Comparison of ENCODE assay signal across 8 mouse cellular contexts in genomic region chr5:149678100-149678989, GRCm38 (mm10). TPM values are rescaled to one million over a fixed set of nuclear protein-coding genes. Genes with fewer than 3 reads are reported as not detected.
A peak's percentile ranks its signal among the peaks of the same experiment; 100 is the strongest.
DNase-seq lines count a peak whose midpoint lies in the region; ATAC-seq and TF ChIP-seq lines count a peak whose summit lies in the region.

Gene B3glct (plus strand): TSS chr5:149678230.

- peak within 1 kb of the TSS; percentile 69 for H3K4me3 ChIP-seq in bone marrow macrophage, adult 2 months (ENCODE audit: insufficient read depth, low read length)
- peak within 1 kb of the TSS; percentile 57 for H3K4me3 ChIP-seq in embryonic fibroblast, embryonic 13.5 days (ENCODE audit: insufficient read depth, low read length)
- peak within 1 kb of the TSS; percentile 80 for H3K4me3 ChIP-seq in kidney, embryonic 14.5 days (ENCODE audit: low read length)
- H3K4me3 ChIP-seq in limb, embryonic 15.5 days: peak within 1 kb of the TSS; percentile 74
- peak within 1 kb of the TSS; percentile 73 for H3K4me3 ChIP-seq in midbrain, postnatal 0 days (ENCODE audit: low read depth, low read length)

- H3K36me3 ChIP-seq in kidney, embryonic 14.5 days (ENCODE audit: control insufficient read depth, insufficient read depth, low read length): no peaks in the 10 kb centered on the region
- no peaks in the 10 kb centered on the region for H3K36me3 ChIP-seq in limb, embryonic 15.5 days
- no peaks in the 10 kb centered on the region for H3K36me3 ChIP-seq in midbrain, postnatal 0 days (ENCODE audit: insufficient read depth, low read length)

- no peaks in the 10 kb centered on the region for H3K9me3 ChIP-seq in kidney, embryonic 14.5 days (ENCODE audit: control insufficient read depth, low read length)
- H3K9me3 ChIP-seq in limb, embryonic 15.5 days: no peaks in the 10 kb centered on the region
- no peaks in the 10 kb centered on the region for H3K9me3 ChIP-seq in midbrain, postnatal 0 days (ENCODE audit: low read length)

- H3K27me3 ChIP-seq in kidney, embryonic 14.5 days (ENCODE audit: control insufficient read depth, insufficient read depth, low read length): no peaks in the 10 kb centered on the region
- no peaks in the 10 kb centered on the region for H3K27me3 ChIP-seq in limb, embryonic 15.5 days
- no peaks in the 10 kb centered on the region for H3K27me3 ChIP-seq in midbrain, postnatal 0 days (ENCODE audit: insufficient read depth, low read length)

- peak; percentile 73 for DNase-seq in 416B (ENCODE audit: low read depth)
- DNase-seq in heart, adult 9 months (ENCODE audit: low spot score in 2 of 2): peak; percentile 75 to 84
- peak; percentile 72 for DNase-seq in midbrain, postnatal 0 days (ENCODE audit: low spot score)
- peak; percentile 93 to 94 for DNase-seq in spleen, postnatal 10 days (ENCODE audit: low spot score in 2 of 2)

- H3K9ac ChIP-seq in kidney, embryonic 14.5 days (ENCODE audit: low read depth, low read length): peak within 1 kb of the TSS; percentile 91
- H3K9ac ChIP-seq in limb, embryonic 15.5 days: peak within 1 kb of the TSS; percentile 76
- H3K9ac ChIP-seq in midbrain, postnatal 0 days (replicated peaks; ENCODE audit: low read length, poor library complexity, severe bottlenecking): peak within 1 kb of the TSS; percentile 62

- H3K4me1 ChIP-seq in bone marrow macrophage, adult 2 months (ENCODE audit: control insufficient read depth, insufficient read depth, low read length): peaks cover 2% of the 10 kb centered on the region; the same call in 1 of the 2 replicates
- peaks cover 4% of the 10 kb centered on the region; the same call in 1 of the 2 replicates for H3K4me1 ChIP-seq in embryonic fibroblast, embryonic 13.5 days (ENCODE audit: control insufficient read depth, insufficient read depth, low read length)
- H3K4me1 ChIP-seq in kidney, embryonic 14.5 days (ENCODE audit: control insufficient read depth, insufficient read depth, low read length): peaks cover 9% of the 10 kb centered on the region; the same call in 1 of the 2 replicates
- peaks cover 13% of the 10 kb centered on the region for H3K4me1 ChIP-seq in limb, embryonic 15.5 days
- H3K4me1 ChIP-seq in midbrain, postnatal 0 days (ENCODE audit: insufficient read depth, low read length): 0 out of 2 replicates have a peak, but pooled peaks cover 3% of the 10 kb centered on the region

- WGBS in kidney, embryonic 14.5 days: 1% methylated on average over 52 of the region's 106 CpGs
- under 1% methylated on average over 93 of the region's 106 CpGs for WGBS in limb, embryonic 15.5 days
- 0% methylated on average over 78 of the region's 106 CpGs for WGBS in midbrain, postnatal 0 days

- peak; percentile 95 for ATAC-seq in kidney, embryonic 14.5 days (ENCODE audit: low FRiP score, low TSS enrichment)
- peak; percentile 91 for ATAC-seq in limb, embryonic 15.5 days (ENCODE audit: insufficient number of reproducible peaks, low FRiP score, low TSS enrichment, low read depth)
- ATAC-seq in midbrain, postnatal 0 days (ENCODE audit: low FRiP score): peak; percentile 91

- peak within 1 kb of the TSS; percentile 36 for H3K27ac ChIP-seq in bone marrow macrophage, adult 2 months (ENCODE audit: insufficient read depth, low read depth, low read length)
- H3K27ac ChIP-seq in embryonic fibroblast, embryonic 13.5 days (ENCODE audit: insufficient read depth, low read length): peak within 1 kb of the TSS; percentile 96
- H3K27ac ChIP-seq in kidney, embryonic 14.5 days (ENCODE audit: low read depth, low read length): peak within 1 kb of the TSS; percentile 78; the same call in 1 of the 2 replicates
- peak within 1 kb of the TSS; percentile 92 for H3K27ac ChIP-seq in limb, embryonic 15.5 days
- 0 out of 2 replicates have a peak within 1 kb of the TSS, but pooled peaks have one; percentile 62 for H3K27ac ChIP-seq in midbrain, postnatal 0 days (ENCODE audit: low read depth, low read length)

- TF ChIP-seq CTCF in bone marrow macrophage, adult 2 months (IDR thresholded peaks at IDR 0.05; ENCODE audit: low read depth, low read length): peak; percentile 61
- peak; percentile 62 for TF ChIP-seq CTCF in embryonic fibroblast, embryonic 13.5 days (IDR thresholded peaks at IDR 0.05; ENCODE audit: borderline replicate concordance, insufficient read depth, low read length)
- peak; percentile 81 for TF ChIP-seq CTCF in midbrain, postnatal 0 days (IDR thresholded peaks at IDR 0.05)

- no peak for TF ChIP-seq POLR2A in bone marrow macrophage, adult 2 months (IDR thresholded peaks at IDR 0.05; ENCODE audit: borderline replicate concordance, low read depth, low read length)
- peak; percentile 27; the same call in 1 of the 2 replicates for TF ChIP-seq POLR2A in embryonic fibroblast, embryonic 13.5 days (IDR thresholded peaks at IDR 0.05; ENCODE audit: low read depth, low read length)

- peak within 1 kb of the TSS; percentile 97 for H3K4me2 ChIP-seq in kidney, embryonic 14.5 days (replicated peaks; ENCODE audit: low read depth, low read length)
- H3K4me2 ChIP-seq in limb, embryonic 15.5 days: peak within 1 kb of the TSS; percentile 96
- H3K4me2 ChIP-seq in midbrain, postnatal 0 days (ENCODE audit: low read depth, low read length, poor library complexity, severe bottlenecking): peak within 1 kb of the TSS; percentile 93

RNA-seq across cellular contexts. Expression of gene B3glct, which starts in this region (rescaled TPM):
- polyA plus RNA-seq in bone marrow macrophage, adult 2 months (2012; ENCODE audit: insufficient read depth, insufficient read length, missing spikeins): 12.2 and 12.7 TPM in 2 replicates
- 21.0 and 28.9 TPM in 2 replicates for polyA plus RNA-seq in embryonic fibroblast, embryonic 13.5 days (2011; ENCODE audit: insufficient read length, low read depth, missing spikeins)
- polyA plus RNA-seq in kidney, embryonic 14.5 days (2014; fragmentation: Nextera tagmentation; extraction: Ambion mirVana): 17.7 and 21.9 TPM in 2 replicates
- polyA plus RNA-seq in limb, embryonic 15.5 days (2015; fragmentation: Nextera tagmentation; extraction: Ambion mirVana): 13.6 and 14.4 TPM in 2 replicates
- 25.6 and 32.2 TPM in 2 replicates for total RNA-seq in midbrain, postnatal 0 days (2014; rRNA removed)
- 18.1 TPM in 2 replicates for polyA plus RNA-seq in midbrain, postnatal 0 days (2015; fragmentation: Nextera tagmentation; extraction: Ambion mirVana)

Comparison
In these comparisons a context has a peak if more than half of its experiments do, and no peak if none do; other contexts are left out.
1. Peak in every context shown above with its lines: DNase-seq, ATAC-seq, H3K4me3 ChIP-seq and H3K27ac ChIP-seq.
2. H3K27ac ChIP-seq: peak in every context shown above with its lines; median percentile 96 in embryonic fibroblast, embryonic 13.5 days; 92 in limb, embryonic 15.5 days; 78 in kidney, embryonic 14.5 days; 62 in midbrain, postnatal 0 days; 36 in bone marrow macrophage, adult 2 months.